Mouse (Mus musculus) CH12.LX (cell line): ENCODE measurements around the gene Mrps35.

Experiments used
- CHD2 ChIP-seq: IDR thresholded peaks from 2 replicates; pipeline ENCODE4 v1.6.1; 2011; ENCODE audit warnings: low read length, improper control_type of control experiment
- CTCF ChIP-seq, 2 experiments: IDR thresholded peaks in 1 of 2; conservative IDR thresholded peaks in 1 of 2; 2 replicates each; pipeline ENCODE4 v1.5.1; 2011 to 2012; ENCODE audit warnings: low read depth in 2 of 2, low read length in 2 of 2, improper control_type of control experiment in 1 of 2, inconsistent platforms in 1 of 2, mild to moderate bottlenecking in 1 of 2, moderate library complexity in 1 of 2
- MAZ ChIP-seq: IDR thresholded peaks from 2 replicates; pipeline ENCODE4 v1.6.1; 2012; ENCODE audit warnings: low read depth, mild to moderate bottlenecking, inconsistent platforms, low read length, improper control_type of control experiment, moderate library complexity

- TF ChIP-seq MAZ = no peak
- no peak for TF ChIP-seq CTCF (conservative IDR thresholded peaks at IDR 0.05 in 1 of 2, IDR thresholded peaks at IDR 0.05 in 1 of 2; ENCODE audit: low read depth in 2 of 2, low read length in 2 of 2)
- no peak for TF ChIP-seq CHD2
Measured at GRCm38 (mm10) chr6:146998710-146999109, 43.9 kb upstream of the Mrps35 start.
